Mouse (Mus musculus) bone marrow, adult 2 months (tissue): Measurements from ENCODE around the gene Fgf11.

Experiments
- CTCF ChIP-seq: fragments of 200-500 bp; IDR thresholded peaks from 2 replicates; pipeline ENCODE4 v1.5.1; 2011; ENCODE audit warnings: low read length, control low read depth; ENCODE audit not compliant: control insufficient read depth, insufficient read depth
- POLR2A ChIP-seq: fragments of 200-500 bp; IDR thresholded peaks from 2 replicates; pipeline ENCODE4 v1.6.1; 2011; ENCODE audit warnings: low read depth, mild to moderate bottlenecking, control low read depth, low read length, borderline replicate concordance; ENCODE audit not compliant: control insufficient read depth

DNA sequence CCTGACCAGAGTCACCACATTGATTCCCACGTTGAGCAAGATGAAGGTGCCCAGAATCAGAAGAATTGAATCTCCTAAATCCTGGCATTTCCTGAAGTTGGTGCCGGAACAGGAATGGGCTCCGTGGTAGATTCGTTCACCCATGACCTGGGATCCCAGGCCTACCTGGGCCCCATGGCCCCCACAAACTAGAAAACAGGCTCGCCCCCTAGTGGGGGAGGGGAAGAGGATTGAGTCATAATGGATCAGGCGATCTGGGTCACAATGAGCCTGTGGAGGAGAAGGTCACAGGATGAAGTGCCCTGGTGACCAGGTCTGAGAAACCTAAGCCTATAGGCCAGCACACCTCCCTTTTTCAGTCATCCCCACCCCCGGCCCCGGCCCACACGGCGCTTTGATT, 13.5 kb upstream of the Fgf11 start, which contains the start of gene Gm39566:
- TF ChIP-seq POLR2A (no peak), CTCF (peak; percentile 30; the same call in 1 of the 2 replicates)
